Comparison of ENCODE assay signal across 7 mouse cellular contexts in genomic region chr2:164168571-164168946, GRCm38 (mm10). TPM values are rescaled to one million over a fixed set of nuclear protein-coding genes. Genes with fewer than 3 reads are reported as not detected.
DNase-seq lines count a peak whose midpoint lies in the region; ATAC-seq and TF ChIP-seq lines count a peak whose summit lies in the region.

No protein-coding gene starts in this region.

- ATAC-seq in liver, embryonic 11.5 days (replicated peaks; ENCODE audit: low FRiP score), result 0 out of 2 replicates have a peak, but pooled peaks have one; percentile 12
- 0 out of 2 replicates have a peak, but pooled peaks have one; percentile 19 for ATAC-seq in hindbrain, embryonic 12.5 days (ENCODE audit: low FRiP score)
- no peak for ATAC-seq in liver, postnatal 0 days

- no peak for TF ChIP-seq CTCF in liver, postnatal 0 days (IDR thresholded peaks at IDR 0.05; ENCODE audit: low read depth)

- peaks cover 3% of the 10 kb centered on the region; the same call in 1 of the 2 replicates for H3K4me1 ChIP-seq in liver, embryonic 11.5 days (replicated peaks; ENCODE audit: control insufficient read depth, insufficient read depth, low read length)
- peaks cover 25% of the 10 kb centered on the region for H3K4me1 ChIP-seq in hindbrain, embryonic 12.5 days
- peaks cover 5% of the 10 kb centered on the region; the same call in 1 of the 2 replicates for H3K4me1 ChIP-seq in liver, postnatal 0 days (ENCODE audit: insufficient read depth)

- no peaks in the 10 kb centered on the region for H3K36me3 ChIP-seq in liver, embryonic 11.5 days (ENCODE audit: control insufficient read depth, insufficient read depth, low read length)
- no peaks in the 10 kb centered on the region for H3K36me3 ChIP-seq in hindbrain, embryonic 12.5 days
- no peaks in the 10 kb centered on the region for H3K36me3 ChIP-seq in liver, postnatal 0 days (replicated peaks; ENCODE audit: insufficient read depth, low read length)

- TF ChIP-seq EP300 in liver, postnatal 0 days (IDR thresholded peaks at IDR 0.05; ENCODE audit: low read depth), result no peak

- peaks cover 68% of the 10 kb centered on the region for H3K27me3 ChIP-seq in liver, embryonic 11.5 days (replicated peaks; ENCODE audit: control insufficient read depth, insufficient read depth, low read length)
- peaks cover 72% of the 10 kb centered on the region for H3K27me3 ChIP-seq in hindbrain, embryonic 12.5 days
- H3K27me3 ChIP-seq in liver, postnatal 0 days (ENCODE audit: insufficient read depth, low read length), result peaks cover 63% of the 10 kb centered on the region

- peak overlapping the region; percentile 58 for H3K4me2 ChIP-seq in liver, embryonic 11.5 days
- peak overlapping the region; percentile 58 for H3K4me2 ChIP-seq in hindbrain, embryonic 12.5 days (replicated peaks)
- no peak overlapping the region for H3K4me2 ChIP-seq in liver, postnatal 0 days (ENCODE audit: low read depth, low read length)

- no peak overlapping the region for H3K9ac ChIP-seq in liver, embryonic 11.5 days (ENCODE audit: low read depth, low read length)
- no peak overlapping the region for H3K9ac ChIP-seq in hindbrain, embryonic 12.5 days
- no peak overlapping the region for H3K9ac ChIP-seq in liver, postnatal 0 days (replicated peaks)

- no peak for DNase-seq in liver, embryonic 11.5 days (ENCODE audit: low spot score)
- DNase-seq in liver, result no peak
- DNase-seq in brain, embryonic 18.5 days (ENCODE audit: low read depth, low spot score), result peak; percentile 16
- no peak for DNase-seq in liver, postnatal 0 days
- peak; percentile 50 for DNase-seq in testis, postnatal 10 days (ENCODE audit: low spot score)
- DNase-seq in urinary bladder, postnatal 25 days (ENCODE audit: low spot score), result no peak

- 9% methylated on average over 42 of the region's 42 CpGs for WGBS in liver, embryonic 11.5 days
- 12% methylated on average over 40 of the region's 42 CpGs for WGBS in hindbrain, embryonic 12.5 days
- WGBS in liver, postnatal 0 days (ENCODE audit: insufficient replicate concordance), result 15% methylated on average over 42 of the region's 42 CpGs

- peak overlapping the region; percentile 38 for H3K4me3 ChIP-seq in liver, embryonic 11.5 days (ENCODE audit: low read depth, low read length)
- peak overlapping the region; percentile 35 for H3K4me3 ChIP-seq in hindbrain, embryonic 12.5 days
- 0 out of 2 replicates have a peak overlapping the region, but pooled peaks have one; percentile 24 for H3K4me3 ChIP-seq in liver, postnatal 0 days (ENCODE audit: low read depth, low read length)

- no peaks in the 10 kb centered on the region for H3K9me3 ChIP-seq in liver, embryonic 11.5 days (ENCODE audit: control insufficient read depth, low read length)
- no peaks in the 10 kb centered on the region for H3K9me3 ChIP-seq in hindbrain, embryonic 12.5 days (replicated peaks)
- H3K9me3 ChIP-seq in liver, postnatal 0 days (ENCODE audit: low read length), result no peaks in the 10 kb centered on the region

- no peak overlapping the region for H3K27ac ChIP-seq in liver, embryonic 11.5 days (ENCODE audit: low read depth, low read length)
- no peak overlapping the region for H3K27ac ChIP-seq in hindbrain, embryonic 12.5 days
- H3K27ac ChIP-seq in liver, postnatal 0 days (ENCODE audit: low read depth), result no peak overlapping the region

RNA-seq across cellular contexts. Expression of gene Kcns1, which starts 2.4 kb away (rescaled TPM):
- polyA plus RNA-seq in liver, embryonic 11.5 days (2014; fragmentation: Nextera tagmentation; extraction: Ambion mirVana), result 0.06 TPM in 1 of 2 replicates, not detected in the other
- polyA plus RNA-seq in hindbrain, embryonic 12.5 days (2016; fragmentation: Nextera tagmentation; extraction: Ambion mirVana), result 0.27 and 0.30 TPM in 2 replicates
- polyA plus RNA-seq in liver, postnatal 0 days (2015; fragmentation: Nextera tagmentation; extraction: Ambion mirVana), result not detected in 2 replicates

RNA-seq across cellular contexts. Expression of gene Wfdc5, which starts 14.0 kb away (rescaled TPM):
- not detected in 2 replicates for polyA plus RNA-seq in liver, embryonic 11.5 days (2014; fragmentation: Nextera tagmentation; extraction: Ambion mirVana)
- polyA plus RNA-seq in hindbrain, embryonic 12.5 days (2016; fragmentation: Nextera tagmentation; extraction: Ambion mirVana), result not detected in 2 replicates
- not detected in 2 replicates for polyA plus RNA-seq in liver, postnatal 0 days (2015; fragmentation: Nextera tagmentation; extraction: Ambion mirVana)

RNA-seq across cellular contexts. Expression of gene Wfdc12, which starts 21.8 kb away (rescaled TPM):
- polyA plus RNA-seq in liver, embryonic 11.5 days (2014; fragmentation: Nextera tagmentation; extraction: Ambion mirVana), result not detected in 2 replicates
- 0.31 TPM in 1 of 2 replicates, not detected in the other for polyA plus RNA-seq in hindbrain, embryonic 12.5 days (2016; fragmentation: Nextera tagmentation; extraction: Ambion mirVana)
- 0.14 TPM in 2 replicates for polyA plus RNA-seq in liver, postnatal 0 days (2015; fragmentation: Nextera tagmentation; extraction: Ambion mirVana)

RNA-seq across cellular contexts. Expression of gene Wfdc15a, which starts 31.4 kb away (rescaled TPM):
- polyA plus RNA-seq in liver, embryonic 11.5 days (2014; fragmentation: Nextera tagmentation; extraction: Ambion mirVana), result not detected in 2 replicates
- polyA plus RNA-seq in hindbrain, embryonic 12.5 days (2016; fragmentation: Nextera tagmentation; extraction: Ambion mirVana), result not detected in 2 replicates
- not detected in 2 replicates for polyA plus RNA-seq in liver, postnatal 0 days (2015; fragmentation: Nextera tagmentation; extraction: Ambion mirVana)

RNA-seq across cellular contexts. Expression of gene Wfdc15b, which starts 52.9 kb away (rescaled TPM):
- polyA plus RNA-seq in liver, embryonic 11.5 days (2014; fragmentation: Nextera tagmentation; extraction: Ambion mirVana), result not detected in 2 replicates
- not detected in 2 replicates for polyA plus RNA-seq in hindbrain, embryonic 12.5 days (2016; fragmentation: Nextera tagmentation; extraction: Ambion mirVana)
- polyA plus RNA-seq in liver, postnatal 0 days (2015; fragmentation: Nextera tagmentation; extraction: Ambion mirVana), result 0.27 and 0.64 TPM in 2 replicates

Comparison
In these comparisons a context has a peak if more than half of its experiments do, and no peak if none do; other contexts are left out.
1. DNase-seq: peak in brain, embryonic 18.5 days (single experiment) and testis, postnatal 10 days (single experiment); none in liver, embryonic 11.5 days (single experiment), liver (single experiment), liver, postnatal 0 days (single experiment) and urinary bladder, postnatal 25 days (single experiment).
2. Peak in every context shown above with its lines, with median percentiles within 50 percentile points of each other: H3K4me3 ChIP-seq.